Mouse (Mus musculus): ENCODE results near the gene Srsf12. TPM values are rescaled to one million over a fixed set of nuclear protein-coding genes. Genes with fewer than 3 reads are reported as not detected.

Srsf12 gene
- polyA plus RNA-seq, 1 experiment, result 0.15 TPM

- Histone ChIP-seq H3K27me3 (ENCODE audit: control insufficient read depth, insufficient read depth, low read length) (peaks cover 9% of the 10 kb centered on the region; the same call in 1 of the 2 replicates), H3K36me3 (ENCODE audit: control insufficient read depth, insufficient read depth, low read length) (no peaks in the 10 kb centered on the region), H3K4me3 (ENCODE audit: low read depth, low read length) (no peak overlapping the region), H3K27ac (ENCODE audit: insufficient read depth, low read depth, low read length) (no peak overlapping the region), H3K4me1 (ENCODE audit: control insufficient read depth, insufficient read depth, insufficient read length, low read length) (peaks cover 12% of the 10 kb centered on the region)
- no peak for TF ChIP-seq POLR2A (IDR thresholded peaks at IDR 0.05; ENCODE audit: low read depth, low read length)
- peak; percentile 82; the same call in 1 of the 2 replicates for TF ChIP-seq CTCF (IDR thresholded peaks at IDR 0.05; ENCODE audit: extremely low read depth, insufficient read length, insufficient replicate concordance, low read depth, low read length)
- 14% methylated on average over 4 of the region's 4 CpGs for WGBS
These were observed 4.1 kb upstream of the Srsf12 start for GRCm38 (mm10) chr4:33204682-33205081.

DNA sequence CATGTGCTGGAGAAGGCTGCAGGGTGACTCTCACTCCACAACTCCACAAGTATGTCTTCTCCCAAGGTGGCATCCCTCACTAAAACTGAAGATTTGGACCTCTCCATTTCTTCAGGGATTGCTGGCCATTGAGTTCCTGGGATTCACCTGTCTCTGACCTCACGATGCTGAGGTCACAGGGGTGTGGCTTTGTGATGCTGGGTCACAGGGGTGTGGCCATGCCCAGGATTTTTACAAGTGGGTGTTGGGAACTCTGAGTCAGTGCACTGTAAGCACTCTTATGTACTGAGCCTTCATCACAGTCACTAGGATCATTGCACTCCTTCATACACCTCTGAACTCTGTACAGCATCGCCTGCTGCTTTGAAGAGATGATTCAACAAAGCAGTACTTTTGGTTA lies 1.2 kb upstream of the Srsf12 start:
- Histone ChIP-seq H3K36me3 (ENCODE audit: control insufficient read depth, insufficient read depth, low read length) (no peaks in the 10 kb centered on the region), H3K4me1 (ENCODE audit: control insufficient read depth, insufficient read depth, insufficient read length, low read length) (peaks cover 14% of the 10 kb centered on the region), H3K27me3 (ENCODE audit: control insufficient read depth, insufficient read depth, low read length) (peaks cover 9% of the 10 kb centered on the region; the same call in 1 of the 2 replicates), H3K27ac (ENCODE audit: insufficient read depth, low read depth, low read length) (no peak overlapping the region), H3K4me3 (ENCODE audit: low read depth, low read length) (no peak overlapping the region)
- no peak for TF ChIP-seq POLR2A (IDR thresholded peaks at IDR 0.05; ENCODE audit: low read depth, low read length)
- no peak for TF ChIP-seq CTCF (IDR thresholded peaks at IDR 0.05; ENCODE audit: extremely low read depth, insufficient read length, insufficient replicate concordance, low read depth, low read length)
- WGBS, result 53% methylated on average over 2 of the region's 2 CpGs

- no peak overlapping the region for H3K4me3 ChIP-seq (ENCODE audit: low read depth, low read length)
- H3K36me3 ChIP-seq (ENCODE audit: control insufficient read depth, insufficient read depth, low read length), result no peaks in the 10 kb centered on the region
- no peaks in the 10 kb centered on the region for H3K27me3 ChIP-seq (ENCODE audit: control insufficient read depth, insufficient read depth, low read length)
- H3K27ac ChIP-seq (ENCODE audit: insufficient read depth, low read depth, low read length), result no peak overlapping the region
- no peaks in the 10 kb centered on the region for H3K4me1 ChIP-seq (ENCODE audit: control insufficient read depth, insufficient read depth, insufficient read length, low read length)
- 85% methylated on average over 1 of the region's 1 CpGs for WGBS
- TF ChIP-seq POLR2A (IDR thresholded peaks at IDR 0.05; ENCODE audit: low read depth, low read length) (no peak), CTCF (IDR thresholded peaks at IDR 0.05; ENCODE audit: extremely low read depth, insufficient read length, insufficient replicate concordance, low read depth, low read length) (no peak)
These were observed 13.1 kb downstream of the Srsf12 start for GRCm38 (mm10) chr4:33221847-33222246.

- no peaks in the 10 kb centered on the region for H3K27me3 ChIP-seq (ENCODE audit: control insufficient read depth, insufficient read depth, low read length)
- no peaks in the 10 kb centered on the region for H3K4me1 ChIP-seq (ENCODE audit: control insufficient read depth, insufficient read depth, insufficient read length, low read length)
- no peaks in the 10 kb centered on the region for H3K36me3 ChIP-seq (ENCODE audit: control insufficient read depth, insufficient read depth, low read length)
- WGBS, result 21% methylated on average over 7 of the region's 7 CpGs
- no peak overlapping the region for H3K4me3 ChIP-seq (ENCODE audit: low read depth, low read length)
- no peak for TF ChIP-seq POLR2A (IDR thresholded peaks at IDR 0.05; ENCODE audit: low read depth, low read length)
- TF ChIP-seq CTCF (IDR thresholded peaks at IDR 0.05; ENCODE audit: extremely low read depth, insufficient read length, insufficient replicate concordance, low read depth, low read length), result no peak
- H3K27ac ChIP-seq (ENCODE audit: insufficient read depth, low read depth, low read length), result no peak overlapping the region
These were observed 15.3 kb downstream of the Srsf12 start for GRCm38 (mm10) chr4:33224003-33224675.

DNA sequence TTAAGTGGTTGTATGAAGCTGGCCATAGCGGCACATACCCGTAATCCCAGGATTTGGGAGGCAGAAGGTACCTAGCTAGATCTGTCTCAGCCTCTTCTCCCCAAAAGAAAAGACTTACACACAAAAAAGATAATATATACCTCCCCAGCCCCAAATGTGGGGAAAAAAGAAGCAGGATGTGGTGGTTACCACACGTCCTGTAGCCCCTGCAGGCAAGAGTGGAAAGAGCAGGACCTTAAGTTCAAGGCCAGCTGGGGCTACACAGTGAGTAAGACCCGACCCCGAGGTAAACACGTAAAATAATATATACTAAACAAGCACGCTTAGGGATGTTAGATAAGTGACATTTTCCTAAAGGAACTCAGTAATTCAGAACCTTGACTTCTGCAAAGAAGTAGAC lies 18.4 kb downstream of the Srsf12 start:
- Histone ChIP-seq H3K4me3 (ENCODE audit: low read depth, low read length) (no peak overlapping the region), H3K4me1 (ENCODE audit: control insufficient read depth, insufficient read depth, insufficient read length, low read length) (no peaks in the 10 kb centered on the region), H3K27ac (ENCODE audit: insufficient read depth, low read depth, low read length) (no peak overlapping the region), H3K36me3 (ENCODE audit: control insufficient read depth, insufficient read depth, low read length) (no peaks in the 10 kb centered on the region), H3K27me3 (ENCODE audit: control insufficient read depth, insufficient read depth, low read length) (no peaks in the 10 kb centered on the region)
- TF ChIP-seq CTCF (IDR thresholded peaks at IDR 0.05; ENCODE audit: extremely low read depth, insufficient read length, insufficient replicate concordance, low read depth, low read length) (no peak), POLR2A (IDR thresholded peaks at IDR 0.05; ENCODE audit: low read depth, low read length) (no peak)
- WGBS, result 82% methylated on average over 7 of the region's 7 CpGs

- Histone ChIP-seq H3K36me3 (ENCODE audit: control insufficient read depth, insufficient read depth, low read length) (no peaks in the 10 kb centered on the region), H3K27ac (ENCODE audit: insufficient read depth, low read depth, low read length) (no peak overlapping the region), H3K4me3 (ENCODE audit: low read depth, low read length) (no peak overlapping the region), H3K4me1 (ENCODE audit: control insufficient read depth, insufficient read depth, insufficient read length, low read length) (no peaks in the 10 kb centered on the region), H3K27me3 (ENCODE audit: control insufficient read depth, insufficient read depth, low read length) (no peaks in the 10 kb centered on the region)
- 38% methylated on average over 4 of the region's 4 CpGs for WGBS
- TF ChIP-seq POLR2A (IDR thresholded peaks at IDR 0.05; ENCODE audit: low read depth, low read length), result no peak
- no peak for TF ChIP-seq CTCF (IDR thresholded peaks at IDR 0.05; ENCODE audit: extremely low read depth, insufficient read length, insufficient replicate concordance, low read depth, low read length)
These were observed 20.8 kb downstream of the Srsf12 start for GRCm38 (mm10) chr4:33229639-33230038.

DNA sequence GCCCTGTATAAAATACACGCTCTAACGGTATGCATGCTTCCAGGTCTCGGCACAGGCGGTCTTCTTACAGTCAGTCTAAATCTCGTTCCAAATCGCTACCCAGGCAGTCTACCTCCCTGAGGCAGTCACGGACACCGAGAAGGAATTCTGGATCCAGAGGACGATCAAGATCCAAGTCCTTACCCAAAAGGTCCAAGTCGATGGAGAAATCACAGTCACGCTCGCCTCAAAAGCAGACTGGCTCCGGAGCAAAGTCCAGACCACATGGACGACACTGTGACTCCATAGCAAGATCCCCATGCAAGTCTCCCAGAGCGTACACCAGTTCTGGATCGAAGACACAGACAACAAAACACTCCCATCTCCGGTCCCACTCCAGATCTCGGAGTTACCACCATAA lies 22.1 kb downstream of the Srsf12 start:
- WGBS, result 91% methylated on average over 18 of the region's 18 CpGs
- TF ChIP-seq CTCF (IDR thresholded peaks at IDR 0.05; ENCODE audit: extremely low read depth, insufficient read length, insufficient replicate concordance, low read depth, low read length), result no peak
- TF ChIP-seq POLR2A (IDR thresholded peaks at IDR 0.05; ENCODE audit: low read depth, low read length), result no peak
- Histone ChIP-seq H3K27ac (ENCODE audit: insufficient read depth, low read depth, low read length) (no peak overlapping the region), H3K27me3 (ENCODE audit: control insufficient read depth, insufficient read depth, low read length) (no peaks in the 10 kb centered on the region), H3K4me1 (ENCODE audit: control insufficient read depth, insufficient read depth, insufficient read length, low read length) (peaks cover 3% of the 10 kb centered on the region; the same call in 1 of the 2 replicates), H3K4me3 (ENCODE audit: low read depth, low read length) (no peak overlapping the region), H3K36me3 (ENCODE audit: control insufficient read depth, insufficient read depth, low read length) (no peaks in the 10 kb centered on the region)
